Mouse (Mus musculus) adrenal gland, adult (tissue): ENCODE results near the gene Ccl21a.
"Not testable (repeated sequence)": the region's sequence is repeated elsewhere in the genome, so short reads cannot be mapped to it uniquely, and the experiment has no call there.

Experiments used
- DNase-seq, 2 experiments: peaks; one replicate each; pipeline ENCODE4 v3.0.0; 2022 to 2023; ENCODE audit warnings: low spot score in 1 of 2; ENCODE audit not compliant: inconsistent age in 2 of 2

Ccl21a gene

DNA sequence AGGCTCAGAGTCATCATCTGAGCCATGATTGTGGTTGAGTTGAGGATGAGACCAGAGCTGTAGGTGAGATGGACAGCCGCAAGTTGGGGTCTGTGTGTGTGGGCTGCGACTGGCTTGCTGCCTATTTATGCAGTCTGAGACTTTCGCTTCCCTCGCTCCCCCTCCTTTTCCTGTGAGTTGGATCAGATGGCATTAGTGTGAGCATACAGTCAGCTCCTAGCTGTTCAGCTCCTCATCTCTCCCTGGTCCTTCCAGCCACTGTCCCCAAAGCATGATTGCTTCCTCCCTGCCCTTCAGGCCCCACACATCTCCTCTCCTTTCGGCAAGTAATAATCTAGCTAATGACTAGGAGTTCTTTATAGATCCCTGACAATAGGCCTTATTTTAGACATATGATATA lies at the start of gene Ccl21a:
Gene Ccl21a (minus strand): TSS at position 101 of the 400 bp plus-strand sequence.
- not testable (repeated sequence) for DNase-seq

DNA sequence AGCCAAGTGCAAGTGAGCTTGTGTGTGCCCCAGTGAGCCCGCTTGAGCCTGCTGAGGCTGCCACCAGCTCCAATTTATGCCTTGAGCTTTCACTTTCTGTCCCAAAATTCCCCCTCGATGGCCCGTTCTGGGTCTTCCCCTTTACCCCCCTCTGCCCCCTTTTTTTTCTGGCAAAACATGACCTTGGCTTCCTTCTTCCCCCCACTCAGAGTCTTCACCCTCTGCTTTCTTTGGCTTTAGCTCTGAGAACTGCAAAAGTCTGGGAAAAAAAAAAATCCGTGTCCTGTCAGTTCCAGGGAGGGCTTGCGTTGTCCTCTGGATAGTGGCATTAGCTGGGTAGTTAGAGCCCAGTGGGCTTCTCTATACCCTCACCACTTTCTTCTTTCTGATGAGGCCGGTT lies 17.3 kb downstream of the Ccl21a start, which contains the start of gene Ccl19:
Gene Ccl19 (minus strand): TSS at position 101 of the 400 bp plus-strand sequence.
- not testable (repeated sequence) for DNase-seq

DNA sequence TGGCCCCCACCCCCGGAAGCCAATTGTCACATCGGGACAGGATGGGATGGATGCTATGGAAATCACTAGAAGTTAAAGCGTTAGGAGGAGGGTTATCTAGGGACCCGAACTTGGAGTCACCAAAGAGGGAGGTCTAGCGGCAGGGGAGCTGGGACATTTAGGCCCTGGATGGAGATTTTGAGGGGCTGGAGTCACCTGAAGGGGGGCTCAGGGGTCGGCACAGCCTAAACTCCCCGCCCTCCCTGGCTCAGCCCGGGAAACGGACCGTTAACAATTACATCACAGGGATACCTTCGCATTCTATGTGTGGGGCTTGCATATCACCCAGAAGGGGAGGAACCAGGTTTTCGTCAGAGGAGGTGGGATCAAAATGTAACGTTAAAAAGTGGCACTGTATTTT lies 38.5 kb downstream of the Ccl21a start, which contains the start of gene 4930578G10Rik:
Gene 4930578G10Rik (plus strand): TSS at position 301 of the 400 bp plus-strand sequence.
- not testable (repeated sequence) for DNase-seq
